28 mouse cellular contexts compared by ENCODE assay signal in the genomic region with DNA sequence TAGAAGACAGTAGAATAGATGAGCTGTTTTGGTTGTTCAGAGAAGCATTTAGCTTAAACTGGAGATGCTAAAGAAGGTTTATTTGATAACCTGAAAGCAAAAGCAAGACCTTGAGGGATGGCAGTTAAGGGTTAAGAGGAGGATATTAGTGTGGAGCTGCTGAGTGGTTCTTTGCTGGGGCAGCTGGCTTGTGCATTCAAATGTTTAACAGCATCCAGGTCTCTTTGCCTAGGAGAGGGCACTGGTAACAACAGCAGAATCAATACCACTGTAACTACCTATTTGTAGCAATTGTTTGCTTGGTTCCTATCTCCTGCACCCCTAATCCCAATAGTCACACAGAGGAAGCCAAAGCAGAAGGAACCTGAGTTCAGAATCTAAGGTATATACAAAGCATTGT. TPM values are rescaled to one million over a fixed set of nuclear protein-coding genes. Genes with fewer than 3 reads are reported as not detected.
DNase-seq lines count a peak whose midpoint lies in the region; ATAC-seq and TF ChIP-seq lines count a peak whose summit lies in the region.
"Had no signal": no experiment of that assay in that cellular context is flagged by ENCODE, and none has a peak within 500 bp of the region (broad histone marks: within the 10 kb centered on the region; RNA-seq: fewer than 3 reads in every experiment).

No protein-coding gene starts in this region.

- H3K4me1 ChIP-seq in kidney, embryonic 15.5 days: peaks cover 7% of the 10 kb centered on the region
- no peaks in the 10 kb centered on the region for H3K4me1 ChIP-seq in hindbrain, embryonic 12.5 days
- H3K4me1 ChIP-seq in forebrain, embryonic 10.5 days: no peaks in the 10 kb centered on the region
- H3K4me1 ChIP-seq: embryonic facial prominence, embryonic 13.5 days; forebrain, embryonic 13.5 days; heart, embryonic 10.5 days; hindbrain, embryonic 10.5 days; limb, embryonic 12.5 days; midbrain, embryonic 15.5 days; neural tube, embryonic 13.5 days had no signal

- DNase-seq in layer of hippocampus, adult 2 months (ENCODE audit: low spot score in 2 of 2): no peak
- no peak for DNase-seq in layer of hippocampus, postnatal 36 days
- DNase-seq in kidney, postnatal 36 days: peak; percentile 25 to 37
- DNase-seq in forebrain, embryonic 10.5 days (ENCODE audit: extremely low spot score, low spot score): no peak
- no peak for DNase-seq in adrenal gland, adult 2 months
- DNase-seq: adrenal gland, adult 8-10 months; cerebellum, adult 11-12 months; cerebellum, postnatal 25 days; heart, postnatal 10 days; lung, embryonic 14.5 days had no signal

- H3K9me3 ChIP-seq in kidney, embryonic 15.5 days (replicated peaks): no peaks in the 10 kb centered on the region
- no peaks in the 10 kb centered on the region for H3K9me3 ChIP-seq in hindbrain, embryonic 12.5 days (replicated peaks)
- H3K9me3 ChIP-seq in forebrain, embryonic 10.5 days: no peaks in the 10 kb centered on the region
- H3K9me3 ChIP-seq: embryonic facial prominence, embryonic 13.5 days; forebrain, embryonic 13.5 days; G1E; heart, embryonic 10.5 days; hindbrain, embryonic 10.5 days; limb, embryonic 12.5 days; midbrain, embryonic 15.5 days; neural tube, embryonic 13.5 days had no signal

- no peak for ATAC-seq in kidney, embryonic 15.5 days (replicated peaks; ENCODE audit: low FRiP score)
- no peak for ATAC-seq in hindbrain, embryonic 12.5 days (ENCODE audit: low FRiP score)
- ATAC-seq: forebrain, embryonic 13.5 days; hindbrain, postnatal 0 days; intestine, embryonic 16.5 days; midbrain, embryonic 15.5 days; Patski had no signal

- H3K27me3 ChIP-seq in kidney, embryonic 15.5 days: no peaks in the 10 kb centered on the region
- no peaks in the 10 kb centered on the region for H3K27me3 ChIP-seq in hindbrain, embryonic 12.5 days
- H3K27me3 ChIP-seq in forebrain, embryonic 10.5 days (ENCODE audit: poor library complexity, severe bottlenecking): no peaks in the 10 kb centered on the region
- H3K27me3 ChIP-seq: CH12.LX; embryonic facial prominence, embryonic 13.5 days; forebrain, embryonic 13.5 days; limb, embryonic 12.5 days; midbrain, embryonic 15.5 days; neural tube, embryonic 13.5 days; Patski had no signal

- no peaks in the 10 kb centered on the region for H3K36me3 ChIP-seq in kidney, embryonic 15.5 days
- no peaks in the 10 kb centered on the region for H3K36me3 ChIP-seq in hindbrain, embryonic 12.5 days
- H3K36me3 ChIP-seq in forebrain, embryonic 10.5 days (replicated peaks): no peaks in the 10 kb centered on the region
- H3K36me3 ChIP-seq: embryonic facial prominence, embryonic 13.5 days; heart, embryonic 10.5 days; hindbrain, embryonic 10.5 days; limb, embryonic 12.5 days; midbrain, embryonic 15.5 days; neural tube, embryonic 13.5 days had no signal

- TF ChIP-seq CTCF in layer of hippocampus, adult 2 months (conservative IDR thresholded peaks at IDR 0.05): peak; percentile 14

- H3K4me2 ChIP-seq in kidney, embryonic 15.5 days: peak overlapping the region; percentile 16; the same call in 1 of the 2 replicates
- no peak overlapping the region for H3K4me2 ChIP-seq in hindbrain, embryonic 12.5 days (replicated peaks)
- H3K4me2 ChIP-seq: embryonic facial prominence, embryonic 13.5 days; forebrain, embryonic 13.5 days; limb, embryonic 12.5 days; lung, embryonic 14.5 days; midbrain, embryonic 15.5 days; neural tube, embryonic 13.5 days had no signal

- H3K4me3 ChIP-seq in layer of hippocampus, adult 2 months: no peak overlapping the region
- H3K4me3 ChIP-seq in kidney, embryonic 15.5 days (replicated peaks): no peak overlapping the region
- no peak overlapping the region for H3K4me3 ChIP-seq in hindbrain, embryonic 12.5 days
- H3K4me3 ChIP-seq in forebrain, embryonic 10.5 days: no peak overlapping the region
- H3K4me3 ChIP-seq: embryonic facial prominence, embryonic 13.5 days; erythroblast, embryonic 14.5 days; forebrain, embryonic 13.5 days; heart, embryonic 10.5 days; hindbrain, embryonic 10.5 days; limb, embryonic 12.5 days; midbrain, embryonic 15.5 days; myocyte; neural tube, embryonic 13.5 days had no signal

- H3K27ac ChIP-seq in layer of hippocampus, adult 2 months: no peak overlapping the region
- peak overlapping the region; percentile 59 for H3K27ac ChIP-seq in kidney, embryonic 15.5 days
- no peak overlapping the region for H3K27ac ChIP-seq in hindbrain, embryonic 12.5 days
- no peak overlapping the region for H3K27ac ChIP-seq in forebrain, embryonic 10.5 days
- H3K27ac ChIP-seq: embryonic facial prominence, embryonic 13.5 days; forebrain, embryonic 13.5 days; heart, embryonic 10.5 days; hindbrain, embryonic 10.5 days; hindbrain, postnatal 0 days; limb, embryonic 12.5 days; macrophage; midbrain, embryonic 15.5 days; neural tube, embryonic 13.5 days had no signal

- no peak overlapping the region for H3K9ac ChIP-seq in kidney, embryonic 15.5 days
- H3K9ac ChIP-seq in hindbrain, embryonic 12.5 days: no peak overlapping the region
- H3K9ac ChIP-seq: embryonic facial prominence, embryonic 13.5 days; forebrain, embryonic 13.5 days; limb, embryonic 12.5 days; lung, embryonic 14.5 days; midbrain, embryonic 15.5 days; neural tube, embryonic 13.5 days had no signal

RNA-seq across cellular contexts. Expression of gene Mpc2, which starts 9.3 kb away (rescaled TPM):
- total RNA-seq in layer of hippocampus, adult 2 months (2021): 100 to 1,000 TPM; 122 to 126 TPM
- total RNA-seq in layer of hippocampus, postnatal 36 days (2021): 100 to 1,000 TPM; 138 to 150 TPM
- polyA plus RNA-seq in kidney, embryonic 15.5 days (2015; fragmentation: Nextera tagmentation; extraction: Ambion mirVana): 258 and 309 TPM in 2 replicates
- polyA plus RNA-seq in hindbrain, embryonic 12.5 days (2016; fragmentation: Nextera tagmentation; extraction: Ambion mirVana): 145 and 146 TPM in 2 replicates
- polyA plus RNA-seq in forebrain, embryonic 10.5 days (2016; fragmentation: Nextera tagmentation; extraction: Ambion mirVana): 79.7 and 90.0 TPM in 2 replicates
- 100 to 1,000 TPM; 166 to 287 TPM for total RNA-seq in adrenal gland, adult 2 months (2021)
- polyA plus RNA-seq in adrenal gland, adult 2 months (2012; rRNA removed): 194 and 215 TPM in 2 replicates

RNA-seq across cellular contexts. Expression of gene Dcaf6, which starts 9.4 kb away (rescaled TPM):
- total RNA-seq in layer of hippocampus, adult 2 months (2021): 10 to 100 TPM; 91.8 to 98.5 TPM
- total RNA-seq in layer of hippocampus, postnatal 36 days (2021): 10 to 100 TPM; 87.4 to 91.4 TPM
- polyA plus RNA-seq in kidney, embryonic 15.5 days (2015; fragmentation: Nextera tagmentation; extraction: Ambion mirVana): 15.6 and 18.1 TPM in 2 replicates
- 12.4 and 12.9 TPM in 2 replicates for polyA plus RNA-seq in hindbrain, embryonic 12.5 days (2016; fragmentation: Nextera tagmentation; extraction: Ambion mirVana)
- 5.8 and 6.5 TPM in 2 replicates for polyA plus RNA-seq in forebrain, embryonic 10.5 days (2016; fragmentation: Nextera tagmentation; extraction: Ambion mirVana)
- total RNA-seq in adrenal gland, adult 2 months (2021): 10 to 100 TPM; 31.7 to 34.3 TPM
- 23.2 and 27.9 TPM in 2 replicates for polyA plus RNA-seq in adrenal gland, adult 2 months (2012; rRNA removed)

RNA-seq across cellular contexts. Expression of gene Adcy10, which starts 15.3 kb away (rescaled TPM):
- under 1 TPM; 0.33 to 0.39 TPM for total RNA-seq in layer of hippocampus, adult 2 months (2021)
- under 1 TPM; 0.42 to 0.63 TPM for total RNA-seq in layer of hippocampus, postnatal 36 days (2021)
- polyA plus RNA-seq in kidney, embryonic 15.5 days (2015; fragmentation: Nextera tagmentation; extraction: Ambion mirVana): 0.23 and 0.31 TPM in 2 replicates
- 0.09 and 0.12 TPM in 2 replicates for polyA plus RNA-seq in hindbrain, embryonic 12.5 days (2016; fragmentation: Nextera tagmentation; extraction: Ambion mirVana)
- polyA plus RNA-seq in forebrain, embryonic 10.5 days (2016; fragmentation: Nextera tagmentation; extraction: Ambion mirVana): 0.11 TPM in 1 of 2 replicates, not detected in the other
- total RNA-seq in adrenal gland, adult 2 months (2021): 1 to 10 TPM in 1 of 2 experiments, under 1 TPM in 1; 0.45 to 1.8 TPM
- polyA plus RNA-seq in adrenal gland, adult 2 months (2012; rRNA removed): 0.19 and 0.36 TPM in 2 replicates
- total RNA-seq: gastrocnemius, adult 8-10 months had no signal
- polyA plus RNA-seq: erythroblast, embryonic 14.5 days; G1E; heart, embryonic 10.5 days; hindbrain, embryonic 10.5 days; intestine, embryonic 16.5 days; lung, embryonic 14.5 days; macrophage; myocyte had no signal

Comparison
In these comparisons a context has a peak if more than half of its experiments do, and no peak if none do; other contexts are left out.
1. DNase-seq: peak in kidney, postnatal 36 days (2 of 2); none in layer of hippocampus, adult 2 months (0 of 2), layer of hippocampus, postnatal 36 days (0 of 2), forebrain, embryonic 10.5 days (single experiment) and adrenal gland, adult 2 months (single experiment).